Mouse (Mus musculus): ENCODE results near the gene A4galt.

Gene A4galt

DNA sequence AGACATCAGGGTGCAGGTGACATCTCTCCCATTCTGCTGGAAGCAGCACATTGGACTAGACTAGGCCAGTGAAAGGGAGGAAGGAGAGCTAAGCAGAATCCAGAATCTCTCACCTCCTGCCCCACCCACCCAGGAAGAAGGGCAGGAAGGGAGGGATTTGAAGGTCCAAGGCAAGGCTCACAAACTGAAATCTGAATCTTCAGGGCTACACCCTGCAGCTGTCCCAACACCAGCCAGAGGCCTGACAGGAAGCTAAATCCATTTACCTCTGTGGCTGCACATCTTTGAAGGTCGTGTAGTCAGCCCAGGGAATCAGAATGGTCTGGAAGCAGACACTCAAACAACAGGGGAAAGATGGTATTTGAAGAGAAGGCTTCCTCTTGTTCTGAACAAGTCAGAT is 13.7 kb upstream of the A4galt start:
- DNase-seq: no peak

DNA sequence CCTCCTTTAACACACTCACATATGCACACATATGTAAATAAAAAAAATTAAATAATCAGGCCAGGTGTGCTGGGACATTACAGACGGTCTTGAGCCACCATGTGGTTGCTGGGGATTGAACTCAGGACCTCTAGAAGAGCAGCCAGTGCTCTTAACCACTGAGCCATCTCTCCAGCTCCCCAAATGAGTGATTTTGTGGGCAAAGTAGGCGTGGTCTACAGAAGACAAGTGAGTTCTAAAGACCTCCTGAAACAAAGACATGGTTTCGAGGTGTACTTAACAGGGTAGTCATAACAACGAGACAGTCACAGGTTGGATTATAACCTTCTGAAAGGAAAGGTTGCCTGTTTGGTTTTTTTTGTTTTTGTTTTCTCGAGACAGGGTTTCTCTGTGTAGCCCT is 11.8 kb upstream of the A4galt start:
- no peak for DNase-seq

DNA sequence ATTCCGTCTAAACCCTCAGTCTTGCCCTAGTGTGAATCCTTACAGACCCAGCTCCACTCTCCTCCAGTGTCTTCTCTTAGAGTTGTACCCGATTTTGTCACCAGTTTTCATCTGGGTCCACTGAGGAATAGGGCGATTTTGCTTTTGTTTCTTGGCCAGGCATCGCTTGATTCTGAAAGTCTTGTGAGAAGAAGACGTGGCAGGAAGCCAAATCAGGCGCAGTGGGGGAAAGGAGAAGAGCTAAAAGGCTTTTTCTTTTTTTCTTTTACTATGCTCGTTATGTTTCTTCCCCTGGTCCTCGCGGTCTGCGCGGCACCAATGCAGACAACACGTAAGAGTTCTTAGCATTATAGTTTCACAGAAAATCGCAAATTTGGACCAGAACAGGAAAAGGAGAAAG is 6.3 kb upstream of the A4galt start:
- no peak for DNase-seq

DNA sequence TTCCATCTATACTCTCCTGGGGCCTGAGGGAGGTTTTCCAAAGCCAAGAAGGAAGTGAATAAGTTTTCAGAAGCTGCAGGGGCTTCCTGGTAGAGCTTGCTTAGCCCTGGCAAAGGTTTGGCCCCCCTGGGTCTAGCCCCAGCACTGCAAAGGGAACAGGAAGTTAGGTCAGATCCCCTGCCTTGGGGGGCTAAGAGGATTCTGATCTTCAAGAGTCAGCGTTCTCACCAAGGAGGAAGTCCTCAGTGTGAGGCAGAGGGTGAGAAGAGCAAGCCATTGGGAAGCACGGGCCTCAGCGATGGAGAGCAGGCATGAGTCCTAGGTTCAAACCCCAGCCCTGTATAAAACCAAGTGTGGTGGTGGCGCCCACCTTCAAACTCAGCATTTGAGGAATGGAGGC is 4.9 kb upstream of the A4galt start:
- no peak for DNase-seq

DNA sequence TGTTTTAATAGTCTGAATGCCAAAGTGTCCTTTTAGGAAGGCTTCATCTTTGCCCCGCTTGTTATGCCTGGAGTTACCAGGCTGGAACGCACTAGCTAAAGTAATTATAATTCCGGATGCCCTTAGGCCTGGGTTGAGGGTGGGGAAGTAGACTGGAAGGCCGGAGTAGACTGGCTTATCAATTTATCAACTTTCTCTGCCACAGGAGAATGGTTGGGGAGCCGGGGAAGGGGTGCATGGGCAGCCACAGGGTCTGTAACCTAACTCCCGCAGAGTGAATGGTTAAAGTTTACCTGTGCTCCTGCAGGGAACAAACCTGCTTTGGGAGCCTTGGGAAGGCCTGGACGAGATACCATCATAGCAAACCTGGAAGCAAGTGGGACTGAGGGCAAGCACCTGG is 4.4 kb upstream of the A4galt start:
- DNase-seq: peak; percentile 48

DNA sequence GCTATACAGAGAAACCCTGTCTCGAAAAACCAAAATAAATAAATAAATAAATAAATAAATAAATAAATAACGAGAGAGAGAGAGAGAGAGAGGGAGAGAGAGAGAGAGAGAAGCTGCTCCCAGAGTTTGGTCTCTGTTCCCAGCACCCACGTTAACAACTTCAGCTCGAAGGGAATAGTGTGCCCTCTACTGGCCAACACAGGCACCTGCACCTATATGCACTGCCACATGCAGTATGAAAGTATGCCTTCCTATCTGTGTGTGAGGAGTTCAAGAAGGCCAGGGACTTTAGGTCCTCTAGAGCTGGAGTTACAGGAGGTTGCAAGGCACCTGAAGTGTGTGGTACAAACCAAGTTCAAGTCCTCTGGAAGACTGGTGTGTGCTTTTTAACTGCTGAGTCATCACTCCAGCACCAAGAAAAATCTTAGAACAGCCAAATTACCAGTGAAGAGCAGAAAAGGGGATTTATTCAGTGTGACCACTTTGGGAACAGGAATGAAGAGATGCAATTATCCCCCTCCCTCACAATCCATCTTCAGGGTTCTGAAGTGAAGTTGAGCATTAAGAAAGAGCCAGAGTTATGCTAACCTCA is 3.7 kb upstream of the A4galt start:
- no peak for DNase-seq

DNA sequence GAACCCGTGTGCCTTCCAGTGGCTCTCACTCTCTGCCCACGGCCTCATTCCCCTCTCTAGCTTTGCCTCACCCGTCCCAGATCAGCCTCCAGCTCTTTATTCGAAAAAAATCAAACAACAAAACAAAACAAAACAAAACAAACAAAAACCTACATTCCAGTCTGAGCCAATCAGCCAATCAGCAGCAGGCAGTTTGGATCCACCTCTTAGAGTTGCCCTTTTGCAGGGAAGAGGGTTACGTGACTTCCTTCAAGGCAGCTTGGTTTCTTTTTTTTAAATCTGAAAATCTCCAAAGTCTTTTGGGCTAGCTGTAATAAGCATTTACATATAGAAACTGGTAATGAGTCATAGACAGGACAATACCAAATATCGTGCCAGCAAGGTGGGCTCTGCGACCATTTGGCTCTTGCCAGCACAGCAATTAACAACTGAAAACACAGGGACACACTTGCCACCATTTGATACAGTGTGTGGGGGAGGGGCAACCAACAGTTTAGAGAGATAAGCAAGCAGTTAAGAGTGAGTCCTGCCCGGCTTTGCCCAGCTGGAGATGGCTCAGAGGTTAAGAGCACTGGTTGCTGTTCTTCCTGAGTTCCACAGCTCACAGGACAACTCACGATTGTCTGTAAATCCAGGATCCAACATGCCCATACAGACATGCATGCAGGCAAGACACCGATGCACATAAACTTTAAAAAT is 2.9 kb upstream of the A4galt start:
- no peak for DNase-seq

DNA sequence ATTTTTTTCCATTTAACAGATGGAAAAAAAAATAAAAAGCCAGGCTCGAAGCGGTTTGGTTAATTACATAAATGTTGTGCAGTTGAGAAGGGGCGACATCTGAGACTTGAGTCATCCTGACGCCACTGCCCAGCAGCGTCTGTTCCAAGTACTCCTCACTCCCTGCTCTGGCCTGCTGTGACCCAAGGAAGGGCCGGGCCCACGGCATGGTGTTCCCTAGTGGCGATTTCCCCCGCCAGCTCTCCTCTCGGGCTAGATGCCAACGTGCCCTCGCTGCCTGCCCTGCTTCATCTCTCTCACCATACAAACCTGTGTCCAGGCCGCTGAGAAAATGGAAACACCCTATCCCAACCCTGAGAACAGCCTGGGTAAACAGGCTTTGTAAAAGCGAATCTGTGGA is 486 bp upstream of the A4galt start:
- DNase-seq: peak; percentile 46

DNA sequence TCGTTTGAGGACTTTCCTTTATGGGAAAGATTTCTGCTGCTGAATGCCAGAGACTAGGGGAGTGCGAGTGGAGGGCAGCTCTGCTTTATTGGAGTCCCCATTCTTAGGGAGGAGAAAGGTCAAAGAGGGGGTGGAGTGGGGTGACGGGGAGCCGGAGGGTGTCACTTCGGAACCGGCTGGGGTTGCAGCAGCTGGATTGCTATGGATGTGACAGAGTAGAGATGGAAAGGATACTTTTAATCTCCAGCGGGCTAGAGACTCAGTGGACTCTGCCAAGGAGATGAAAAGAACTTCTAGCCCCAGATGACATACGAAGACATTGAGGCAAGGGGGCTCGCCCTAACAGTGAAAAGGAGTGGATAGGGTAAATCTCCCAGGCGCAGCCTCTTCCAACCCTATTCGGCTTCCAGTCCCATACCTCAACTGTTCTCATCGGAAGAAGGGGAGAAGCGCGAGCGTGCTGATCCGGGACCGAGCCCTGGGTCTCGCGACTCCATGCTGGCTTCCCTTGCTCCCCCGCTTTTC is 861 bp downstream of the A4galt start:
- no peak for DNase-seq

DNA sequence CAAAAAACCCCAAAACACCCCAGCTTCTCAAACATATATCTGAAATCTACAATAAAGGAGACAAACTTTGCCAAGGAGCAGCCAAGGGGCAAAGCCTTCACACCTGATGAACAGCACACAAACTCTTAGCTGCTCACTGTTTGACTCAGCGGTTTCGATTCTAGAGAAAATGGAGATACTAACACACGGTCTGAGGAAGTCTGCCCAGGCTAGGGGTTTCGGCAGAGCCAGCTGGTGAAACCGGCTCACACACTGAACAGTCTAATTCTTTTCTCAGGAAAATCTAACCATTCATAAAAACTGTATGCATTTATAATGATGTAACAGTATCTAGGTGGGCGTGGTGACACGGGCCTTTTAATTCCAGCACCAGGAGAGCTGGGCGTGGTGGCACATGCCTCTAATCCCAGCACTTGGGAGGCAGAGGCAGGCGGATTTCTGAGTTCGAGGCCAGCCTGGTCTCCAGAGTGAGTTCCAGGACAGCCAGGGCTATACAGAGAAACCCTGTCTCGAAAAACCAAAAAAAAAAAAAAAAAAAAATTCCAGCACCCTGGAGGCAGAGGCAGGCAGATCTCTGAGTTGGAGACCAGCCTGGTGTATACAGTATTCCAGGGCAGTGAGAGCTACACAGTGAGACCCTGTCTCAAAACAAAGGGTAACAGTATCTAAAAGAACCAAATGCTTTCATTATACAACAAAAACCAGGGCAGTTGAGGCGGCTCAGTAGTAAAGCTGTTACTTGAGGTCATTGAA is 1.9 kb downstream of the A4galt start:
- DNase-seq: no peak

DNA sequence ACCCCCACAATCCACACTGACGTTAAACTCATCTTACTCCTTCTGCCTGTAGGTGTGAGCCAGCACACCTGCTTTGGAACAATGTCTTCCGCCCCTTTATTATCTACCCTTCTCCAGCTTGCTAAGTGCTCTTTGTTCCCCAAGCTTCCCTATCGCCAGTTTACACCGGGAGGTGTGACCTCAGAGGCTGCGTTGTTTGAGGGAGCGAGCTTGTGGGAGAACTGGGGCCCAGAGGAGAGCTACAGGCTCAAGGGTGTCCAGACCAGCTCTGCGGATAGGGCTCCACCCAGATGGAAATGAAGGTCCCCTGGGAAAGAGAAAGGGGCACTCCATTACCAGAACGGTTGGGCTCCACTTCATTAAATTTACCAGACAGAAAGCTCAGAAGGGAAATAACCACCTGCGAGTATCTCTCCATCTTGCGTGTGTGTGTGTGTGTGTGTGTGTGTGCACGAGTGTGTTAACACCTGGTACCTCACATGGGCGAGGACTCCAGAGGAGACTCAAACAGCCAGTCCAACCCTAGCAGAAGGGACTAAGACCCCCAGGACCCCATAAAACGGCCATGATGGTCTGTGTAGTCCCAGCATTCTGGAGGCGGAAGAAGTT is 3.2 kb downstream of the A4galt start:
- DNase-seq: no peak

DNA sequence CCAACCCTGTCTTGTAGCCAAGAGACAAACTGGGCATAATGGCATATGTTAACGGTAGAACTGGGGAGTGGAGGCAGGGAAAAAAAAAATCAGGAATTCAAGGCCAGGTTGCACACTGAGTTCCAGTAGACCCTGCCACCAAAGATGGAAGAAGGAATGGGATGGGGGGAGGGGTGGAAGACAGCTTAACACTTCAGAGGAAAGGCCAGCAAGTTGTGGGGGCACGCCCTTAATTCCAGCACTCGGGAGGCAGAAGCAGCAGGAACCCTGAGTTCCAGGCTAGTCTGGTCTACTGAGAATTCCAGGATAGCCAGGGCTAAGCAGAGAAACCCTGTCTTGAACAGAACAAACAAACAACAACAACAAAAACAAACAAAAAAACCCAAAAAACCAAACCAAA is 7.2 kb downstream of the A4galt start:
- DNase-seq: no peak

DNA sequence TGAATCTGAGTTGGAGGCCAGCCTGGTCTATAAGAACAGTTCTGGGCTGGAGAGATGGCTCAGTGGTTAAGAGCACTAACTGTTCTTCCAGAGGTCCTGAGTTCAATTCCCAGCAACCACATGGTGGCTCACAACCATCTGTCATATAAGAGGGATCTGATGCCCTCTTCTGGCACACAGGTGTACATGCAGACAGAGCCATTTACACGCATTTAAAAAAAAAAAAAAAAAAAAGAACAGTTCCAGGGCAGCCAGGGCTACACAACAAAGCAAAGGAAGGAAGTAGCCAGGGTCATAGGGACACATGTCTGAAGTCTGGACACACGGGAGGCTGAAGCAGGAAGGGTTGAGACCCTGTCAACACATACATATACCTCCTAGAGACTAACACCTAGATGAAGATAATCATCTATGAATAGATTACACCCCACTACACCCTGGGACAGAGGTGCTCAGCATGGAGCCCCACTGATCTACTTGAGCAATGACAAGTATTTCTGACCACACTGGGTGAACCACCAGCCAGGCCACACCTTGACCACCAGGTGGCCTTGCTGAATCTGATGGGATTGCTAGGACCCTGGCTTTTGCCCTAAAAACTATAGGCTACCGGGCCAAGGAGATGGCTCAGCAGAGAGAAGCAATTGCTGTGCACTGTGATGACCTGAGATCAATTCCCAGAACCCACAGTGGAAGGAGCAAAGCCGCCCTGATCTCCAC is 9.5 kb downstream of the A4galt start:
- no peak for DNase-seq

DNA sequence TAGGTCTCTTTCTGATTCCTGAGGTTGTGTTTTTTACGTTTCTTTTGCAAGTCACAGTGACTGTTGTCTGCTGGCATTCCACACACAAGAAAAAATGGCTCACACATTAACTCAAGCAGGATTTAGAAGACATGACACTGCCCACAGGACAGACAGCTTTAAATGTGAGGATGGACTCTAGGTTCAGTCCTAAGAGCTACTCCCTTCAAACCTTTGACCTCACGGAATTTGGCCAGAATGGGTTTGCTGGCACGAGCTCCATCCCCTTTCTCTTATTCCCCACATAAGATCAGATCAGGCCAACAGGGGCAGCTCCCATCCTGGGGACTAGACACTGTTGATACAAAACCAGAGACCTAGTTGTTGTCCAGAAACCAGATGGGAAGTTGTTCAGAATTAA is 10.1 kb downstream of the A4galt start:
- DNase-seq: peak; percentile 89

DNA sequence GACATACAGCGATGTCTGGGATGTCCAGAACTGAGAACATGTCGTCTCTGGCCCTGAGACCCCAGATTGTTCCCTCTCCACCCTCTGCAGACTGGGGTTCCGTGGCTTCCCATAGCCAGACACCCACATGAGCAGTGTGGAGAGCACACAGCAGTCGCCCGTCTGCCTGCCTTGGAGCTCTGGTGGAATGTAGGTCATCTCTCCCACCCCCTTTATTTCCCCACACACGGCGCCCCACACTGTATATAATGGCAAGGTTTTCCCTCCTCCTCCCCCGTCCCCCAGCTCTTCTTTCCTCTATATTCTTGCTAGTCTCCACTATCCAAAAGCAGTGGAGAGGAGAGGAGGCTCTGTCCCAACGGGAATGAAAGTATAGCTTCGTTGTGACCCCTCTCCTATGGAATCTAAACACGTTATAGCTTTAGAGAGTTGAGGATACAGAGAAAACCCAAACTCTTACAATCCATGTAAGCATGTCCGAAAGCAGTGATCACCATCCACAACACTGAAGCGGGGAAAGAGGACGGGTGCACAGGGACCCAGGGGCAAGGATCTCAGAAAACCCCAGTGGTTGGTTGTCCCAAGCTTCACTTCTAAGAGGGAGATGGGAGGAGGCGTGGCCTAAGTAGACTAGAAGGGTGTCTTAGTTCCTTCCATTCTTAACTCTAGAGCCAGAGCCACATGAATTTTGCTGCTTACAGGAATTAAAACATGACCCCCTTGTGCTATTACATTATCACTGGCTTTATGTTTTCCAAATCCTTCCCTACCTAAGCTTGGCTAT is 13.9 kb downstream of the A4galt start:
- no peak for DNase-seq

DNA sequence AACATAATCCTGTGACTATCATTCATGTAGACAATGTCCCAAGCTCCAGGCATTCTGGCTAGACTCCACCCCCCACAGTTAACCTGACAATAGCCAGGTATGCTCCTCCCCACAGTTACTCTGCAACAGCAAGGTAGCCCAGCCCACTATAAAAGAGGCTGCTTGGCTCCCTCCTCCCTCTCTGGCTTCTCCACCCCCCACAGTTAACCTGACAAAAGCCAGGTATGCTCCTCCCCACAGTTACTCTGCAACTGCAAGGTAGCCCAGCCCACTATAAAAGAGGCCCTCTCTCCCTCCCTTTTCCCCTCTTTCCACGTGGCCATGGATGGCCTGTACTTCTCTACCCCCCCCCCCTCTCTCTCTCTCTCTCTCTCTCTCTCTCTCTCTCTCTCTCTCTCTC is 14.8 kb downstream of the A4galt start:
- peak; percentile 37 for DNase-seq

DNA sequence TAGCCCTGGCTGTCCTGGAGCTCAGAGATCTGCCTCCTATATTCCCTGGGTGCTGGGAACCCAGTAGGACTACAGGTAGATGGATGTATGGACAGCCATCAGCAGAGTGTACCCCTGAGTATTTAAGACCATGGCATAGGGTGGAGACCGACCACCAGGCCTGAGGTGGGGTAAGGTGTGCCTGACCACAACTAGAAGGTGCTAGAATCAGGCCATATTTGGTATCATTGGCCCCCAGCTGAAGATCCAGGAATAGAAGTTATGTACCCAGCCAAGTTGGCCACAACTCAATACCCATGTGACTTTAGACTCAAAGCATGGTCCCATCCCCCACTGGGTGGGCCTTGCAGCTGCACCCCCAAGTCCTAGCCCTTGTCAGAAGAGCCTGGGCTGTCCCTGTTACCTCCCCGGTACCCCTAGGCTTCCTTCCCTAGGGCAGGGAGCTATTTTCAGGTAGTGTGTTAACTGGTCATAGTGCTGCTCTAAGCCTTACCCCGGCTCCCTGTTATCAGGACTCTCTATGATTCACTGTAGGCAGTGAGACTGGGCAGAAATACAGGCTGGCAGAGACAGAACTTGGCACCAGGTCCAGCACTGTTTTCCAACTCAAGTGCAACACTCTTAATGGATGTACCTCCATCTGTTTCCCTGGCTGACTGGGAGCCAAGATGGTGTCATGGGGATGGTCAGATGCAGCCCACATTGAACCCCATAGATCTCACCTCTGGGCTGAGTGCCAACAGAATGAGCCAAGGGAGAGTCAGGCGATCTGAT is 18.2 kb downstream of the A4galt start:
- no peak for DNase-seq

DNA sequence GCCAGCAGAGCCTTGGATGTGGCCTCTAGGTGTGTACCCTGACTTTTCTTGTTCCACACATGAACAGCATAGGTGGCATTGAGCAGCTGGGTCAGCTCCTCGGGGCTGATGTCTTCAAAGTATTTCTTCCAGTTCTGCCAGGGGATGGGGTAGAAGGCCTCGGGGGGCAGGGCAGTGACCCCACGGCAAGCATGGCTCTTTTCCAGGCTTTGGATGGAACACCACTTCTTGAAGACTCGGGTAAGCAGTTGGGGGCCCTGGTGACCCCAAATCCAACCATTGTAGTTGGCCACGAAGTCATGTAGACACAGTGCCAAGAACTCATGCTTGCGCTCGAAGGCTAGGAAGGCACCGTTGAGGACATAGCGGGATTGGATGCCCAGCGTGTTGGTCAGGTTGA is 24.0 kb downstream of the A4galt start:
- no peak for DNase-seq

DNA sequence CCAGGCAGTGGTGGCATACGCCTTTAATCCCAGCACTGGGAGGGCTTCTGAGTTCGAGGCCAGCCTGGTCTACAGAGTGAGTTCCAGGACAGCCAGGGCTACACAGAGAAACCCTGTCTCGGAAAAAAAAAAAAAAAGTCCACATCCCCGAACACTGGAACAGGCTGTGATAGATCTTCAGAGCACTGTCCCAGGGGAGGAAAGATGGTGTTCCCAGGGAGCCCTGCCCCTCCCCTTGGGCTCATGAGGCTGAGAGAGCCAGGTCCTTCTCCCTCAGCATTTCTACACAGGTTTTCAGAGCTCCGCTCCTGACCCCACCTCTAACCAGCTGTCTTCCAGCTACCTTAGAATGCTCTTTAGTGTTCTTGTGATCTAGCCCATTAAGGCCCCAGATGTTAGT is 24.7 kb downstream of the A4galt start:
- DNase-seq: no peak

DNA sequence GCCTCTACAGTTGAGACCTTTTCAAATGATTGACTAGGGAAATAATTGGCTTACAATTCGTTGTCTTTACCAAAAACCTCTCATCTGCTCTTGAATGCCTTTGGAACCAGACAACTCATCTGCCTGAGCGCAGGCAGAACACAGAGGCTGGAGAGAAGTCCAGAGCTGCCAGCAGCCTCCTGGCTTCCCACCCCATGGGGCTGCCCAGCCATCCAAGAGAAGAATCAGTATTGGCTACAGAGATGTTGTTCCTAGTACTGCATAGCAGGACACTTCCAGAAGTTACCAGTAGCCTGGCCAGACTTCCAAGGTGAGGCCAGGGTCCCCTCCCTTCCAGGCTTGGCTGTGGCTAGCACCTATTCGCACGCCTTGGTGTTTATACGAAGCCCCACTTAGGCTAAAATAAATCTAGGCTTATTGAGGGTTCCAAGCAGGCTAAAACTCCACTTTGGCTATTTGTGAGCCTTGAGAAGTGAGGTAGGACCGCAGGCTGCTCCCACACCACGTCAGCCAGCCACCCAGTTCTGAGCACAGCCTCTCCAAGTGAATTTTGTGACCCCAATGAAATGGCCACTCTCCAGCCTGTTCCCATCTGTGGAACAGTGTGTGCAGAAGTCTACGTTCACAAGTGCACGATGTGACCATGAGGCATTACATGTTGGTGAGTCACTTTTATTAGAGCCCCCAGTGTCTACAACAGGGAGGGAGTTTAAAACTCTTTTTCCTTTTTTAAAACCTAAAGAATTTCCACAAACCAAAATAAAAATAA is 25.3 kb downstream of the A4galt start:
- DNase-seq: peak; percentile 22

Measured in kidney, adult 11 months (tissue).